Mouse (Mus musculus) Patski (cell line): Measurements from ENCODE around the gene Mrpl18. TPM values are rescaled to one million over a fixed set of nuclear protein-coding genes. Genes with fewer than 3 reads are reported as not detected.
A peak's percentile ranks its signal among the peaks of the same experiment; 100 is the strongest.
"Not testable (repeated sequence)": the region's sequence is repeated elsewhere in the genome, so short reads cannot be mapped to it uniquely, and the experiment has no call there.

ENCODE experiments used
- ATAC-seq: fragments of 100-300 bp; one replicate; pipeline ENCODE4 v1.8.0; 2021
- CTCF ChIA-PET: fragments of 350-600 bp; sonication (Branson Sonifier 250); formaldehyde crosslinking; loops from one replicate; lab custom pipeline; 2022; ENCODE audit warnings: inconsistent platforms; lab: Charles Lee
- POLR2A ChIA-PET: fragments of 350-600 bp; sonication (Branson Sonifier 250); formaldehyde crosslinking; loops from one replicate; lab custom pipeline; 2022; ENCODE audit warnings: antibody characterized with exemption, inconsistent platforms; lab: Charles Lee
- DNase-seq: peaks from one replicate; pipeline ENCODE4 v3.0.0-alpha.2; 2011; ENCODE audit warnings: low read depth, low spot score
- H3K27me3 ChIP-seq: fragments of 371-371 bp; one replicate; pipeline ENCODE4 v1.5.1; 2021
- CTCF ChIP-seq: fragments of 100-300 bp; IDR thresholded peaks from one replicate; pipeline ENCODE4 v1.5.1; 2021
- in situ Hi-C: fragments of 300-500 bp; cut with MboI; formaldehyde crosslinking; loops from 3 replicates; pipeline ENCODE4 v1.11.1; 2018; ENCODE audit warnings: low pct_unique_long_range_greater_than_20kb, mixed read lengths
- polyA plus RNA-seq: library from polyadenylated mRNA; unstranded; gene quantifications from one replicate; pipeline ENCODE4 v1.2.3, GENCODE M21; 2021

The Mrpl18 gene
- polyA plus RNA-seq, 1 experiment from 2014 or later = 86.8 TPM

DNA sequence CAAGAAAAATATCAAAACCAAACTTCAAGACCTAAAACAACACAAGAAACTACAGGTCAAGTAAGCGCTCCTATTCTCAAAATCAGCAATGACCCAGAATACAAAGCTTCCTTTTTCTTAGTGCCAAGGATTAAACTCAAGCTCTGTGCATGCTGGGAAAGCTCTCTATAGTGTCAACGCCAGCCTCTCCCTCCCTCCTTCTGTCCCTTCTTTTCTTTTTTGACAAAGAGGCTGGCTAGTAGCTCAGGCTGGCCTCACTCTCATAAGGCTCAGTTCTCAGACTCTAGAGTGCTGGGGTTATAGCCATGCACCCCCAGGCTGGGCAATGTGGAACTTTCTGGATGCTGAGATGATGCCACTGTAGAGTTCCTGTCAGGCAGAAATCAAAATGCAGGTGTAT, 21.9 kb upstream of the Mrpl18 start:
- H3K27me3 ChIP-seq = no peaks in the 10 kb centered on the region
- ATAC-seq (no peak), DNase-seq (no peak)
- ChIA-PET POLR2A (interaction anchor here (1.0 kb wide), 1 partner anchor 12 kb away, joined by 3 read pairs; no protein-coding TSS in a partner anchor), CTCF (interaction anchor here (1.0 to 1.3 kb wide), 2 partner anchors 13 to 18 kb away, joined by 3 to 5 read pairs; no protein-coding TSS in a partner anchor)
- TF ChIP-seq CTCF = no peak
- in situ Hi-C loops = no loop called here

DNA sequence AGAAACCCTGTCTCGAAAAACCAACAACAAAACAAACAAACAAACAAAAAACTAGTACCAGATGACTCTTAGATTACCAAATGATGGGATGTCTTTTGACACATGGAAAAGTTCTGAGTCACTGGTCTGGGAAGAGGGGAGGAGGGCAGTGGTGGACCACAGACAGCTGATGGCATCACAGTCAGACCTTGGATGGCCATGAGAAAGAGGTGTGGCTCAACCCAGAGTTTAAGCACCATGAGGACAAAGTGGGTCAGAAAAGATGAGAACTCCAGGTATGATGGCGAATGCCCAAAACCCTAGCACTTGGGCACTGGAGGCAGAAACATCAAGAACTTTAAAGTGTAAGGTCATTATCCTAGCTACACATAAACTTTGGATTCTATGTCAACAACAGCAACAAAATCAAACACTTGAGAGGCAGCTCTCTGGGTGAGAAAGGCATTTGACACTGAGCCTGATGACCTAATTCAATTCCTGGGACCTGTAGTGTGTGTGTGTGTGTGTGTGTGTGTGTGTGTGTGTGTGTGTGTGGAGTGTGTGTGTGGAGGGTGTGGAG, 21.3 kb upstream of the Mrpl18 start:
- ChIA-PET POLR2A (interaction anchor here (1.0 kb wide), 1 partner anchor 12 kb away, joined by 3 read pairs; no protein-coding TSS in a partner anchor), CTCF (interaction anchor here (1.3 kb wide), 1 partner anchor 18 kb away, joined by 5 read pairs; no protein-coding TSS in a partner anchor)
- ATAC-seq (no peak), DNase-seq (no peak)
- in situ Hi-C loops = no loop called here
- H3K27me3 ChIP-seq = no peaks in the 10 kb centered on the region
- no peak for TF ChIP-seq CTCF

DNA sequence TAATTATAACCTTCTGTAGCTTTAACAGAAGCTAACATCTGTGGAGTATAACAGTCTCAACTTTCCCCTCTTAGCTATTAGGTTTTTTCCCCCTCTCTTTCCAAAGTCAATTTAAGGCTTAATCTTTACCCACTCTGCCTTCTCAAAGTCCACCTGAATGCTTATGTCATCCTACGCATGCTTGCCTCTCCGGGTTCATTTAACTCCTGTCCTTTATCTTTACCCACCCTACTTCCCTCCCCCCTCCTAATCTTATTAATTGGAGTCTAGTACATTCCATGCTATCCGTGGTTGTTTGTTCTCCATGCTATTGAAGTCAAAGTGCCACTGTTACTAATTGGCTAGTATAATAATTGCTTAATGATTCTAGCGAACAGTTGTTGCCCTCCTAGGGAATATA, 19.6 kb upstream of the Mrpl18 start:
- DNase-seq (no peak), ATAC-seq (no peak)
- H3K27me3 ChIP-seq = no peaks in the 10 kb centered on the region
- no peak for TF ChIP-seq CTCF
- ChIA-PET CTCF (interaction anchor here (1.3 to 1.9 kb wide), 2 partner anchors 9 to 55 kb away, joined by 4 to 7 read pairs; no protein-coding TSS in a partner anchor), POLR2A (interaction anchor here (1.2 kb wide), 1 partner anchor 10 kb away, joined by 4 read pairs; no protein-coding TSS in a partner anchor)
- in situ Hi-C loops = no loop called here

DNA sequence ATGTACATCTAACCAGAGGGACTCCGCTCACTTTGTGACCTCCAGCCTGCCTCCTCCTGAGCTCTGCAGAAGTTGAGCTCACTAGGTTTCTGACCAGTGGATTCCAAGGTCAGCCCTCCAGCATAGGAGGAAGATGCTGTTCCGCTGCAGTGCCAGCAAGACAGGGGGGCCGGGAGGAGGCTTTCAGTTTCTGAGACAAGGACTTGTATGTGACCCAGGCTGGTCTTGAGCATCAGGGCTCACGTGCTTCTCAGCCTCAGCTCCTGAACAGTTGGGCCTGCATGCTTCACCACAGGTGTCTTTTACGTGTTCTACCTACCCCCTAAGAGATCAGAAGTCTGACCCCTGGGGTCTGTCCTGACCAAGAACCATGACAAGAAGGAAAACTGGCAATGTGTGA, 15.4 kb upstream of the Mrpl18 start:
- ChIA-PET POLR2A (interaction anchor here (0.6 kb wide), 1 partner anchor 36 kb away, joined by 3 read pairs; no protein-coding TSS in a partner anchor), CTCF (interaction anchor here (0.6 to 1.3 kb wide), 2 partner anchors 8 to 15 kb away, joined by 3 read pairs; partner anchors contain the start of gene Mrpl18)
- ATAC-seq, DNase-seq, in situ Hi-C loops, H3K27me3 ChIP-seq: not testable (repeated sequence)

DNA sequence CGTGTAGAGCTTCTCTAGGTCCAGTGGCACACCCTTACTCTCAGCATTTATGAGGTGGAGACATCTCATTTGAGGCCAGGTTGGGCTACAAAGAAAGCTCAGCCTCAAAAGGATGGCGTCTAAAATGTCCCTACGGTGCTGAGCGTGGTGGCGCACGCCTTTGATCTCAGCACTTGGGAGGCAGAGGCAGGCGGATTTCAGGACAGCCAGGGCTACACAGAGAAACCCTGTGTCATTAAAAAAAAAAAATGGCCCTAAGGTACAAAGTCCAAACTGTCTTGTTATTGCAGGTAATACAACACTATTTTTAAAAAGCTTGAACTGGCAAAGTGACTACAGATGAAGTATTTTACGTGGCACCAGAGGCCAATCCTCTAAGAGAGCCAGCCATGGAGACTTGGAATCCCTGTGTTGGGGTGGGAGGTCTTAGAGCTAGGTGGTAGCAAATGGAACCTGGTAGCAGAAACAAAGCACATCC, 9.6 kb upstream of the Mrpl18 start:
- TF ChIP-seq CTCF = no peak
- no peaks in the 10 kb centered on the region for H3K27me3 ChIP-seq
- ATAC-seq = no peak
- POLR2A ChIA-PET = interaction anchor here (0.7 to 1.4 kb wide), 3 partner anchors 11 to 15 kb away, joined by 3 to 4 read pairs (median 4); no protein-coding TSS in a partner anchor
- no peak for DNase-seq
- CTCF ChIA-PET = interaction anchor here (1.0 to 1.8 kb wide), 3 partner anchors 10 to 45 kb away, joined by 3 to 7 read pairs (median 7); partner anchors contain the start of genes Mrpl18 and Tcp1
- in situ Hi-C loops = no loop called here

DNA sequence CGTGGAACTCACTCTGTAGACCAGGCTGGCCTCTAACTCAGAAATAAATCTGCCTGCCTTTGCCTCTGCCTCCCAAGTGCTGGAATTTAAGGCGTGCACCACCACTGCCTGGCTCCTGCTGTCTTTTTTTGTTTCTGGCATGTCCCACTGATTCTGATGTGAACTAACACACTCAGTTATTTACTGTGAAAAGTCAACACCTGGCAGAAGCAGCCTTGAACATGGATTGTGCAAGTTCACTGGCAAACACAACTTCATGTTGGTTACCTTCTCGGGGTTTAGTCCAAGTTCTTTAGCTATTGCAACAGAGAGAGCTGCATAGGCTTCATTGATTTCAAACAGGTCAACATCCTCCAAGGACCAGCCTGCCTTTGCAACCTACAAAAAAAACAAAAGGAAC, 8.9 kb upstream of the Mrpl18 start:
- no peak for DNase-seq
- in situ Hi-C loops = no loop called here
- POLR2A ChIA-PET = interaction anchor here (0.6 to 1.4 kb wide), 2 partner anchors 13 to 231 kb away, joined by 3 read pairs; no protein-coding TSS in a partner anchor

DNA sequence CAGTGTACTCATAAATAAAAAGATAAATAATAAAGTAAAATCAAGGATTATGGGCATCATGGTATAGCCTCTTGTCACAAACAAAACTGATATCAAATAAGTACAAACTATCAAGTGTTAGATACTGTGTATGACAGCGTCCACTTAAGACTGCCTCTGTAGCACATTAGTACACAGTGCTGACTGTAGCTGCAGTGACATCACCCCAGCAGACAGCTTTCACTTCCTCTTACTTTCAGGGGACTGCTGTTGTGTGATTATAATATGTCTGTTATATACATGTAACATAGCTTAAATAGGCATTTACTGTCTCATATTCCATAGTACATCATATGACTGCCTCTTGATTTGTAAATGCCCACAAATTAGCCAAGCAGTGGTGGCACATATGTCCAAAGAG, 4.9 kb upstream of the Mrpl18 start:
- DNase-seq = no peak
- POLR2A ChIA-PET = no interaction called here

More for the DNA sequence above, 8.9 kb upstream of the Mrpl18 start:
- CTCF ChIA-PET = interaction anchor here (1.0 to 1.8 kb wide), 2 partner anchors 9 to 45 kb away, joined by 3 to 7 read pairs; partner anchors contain the start of genes Mrpl18 and Tcp1
- no peaks in the 10 kb centered on the region for H3K27me3 ChIP-seq
- ATAC-seq = no peak
- no peak for TF ChIP-seq CTCF

DNA sequence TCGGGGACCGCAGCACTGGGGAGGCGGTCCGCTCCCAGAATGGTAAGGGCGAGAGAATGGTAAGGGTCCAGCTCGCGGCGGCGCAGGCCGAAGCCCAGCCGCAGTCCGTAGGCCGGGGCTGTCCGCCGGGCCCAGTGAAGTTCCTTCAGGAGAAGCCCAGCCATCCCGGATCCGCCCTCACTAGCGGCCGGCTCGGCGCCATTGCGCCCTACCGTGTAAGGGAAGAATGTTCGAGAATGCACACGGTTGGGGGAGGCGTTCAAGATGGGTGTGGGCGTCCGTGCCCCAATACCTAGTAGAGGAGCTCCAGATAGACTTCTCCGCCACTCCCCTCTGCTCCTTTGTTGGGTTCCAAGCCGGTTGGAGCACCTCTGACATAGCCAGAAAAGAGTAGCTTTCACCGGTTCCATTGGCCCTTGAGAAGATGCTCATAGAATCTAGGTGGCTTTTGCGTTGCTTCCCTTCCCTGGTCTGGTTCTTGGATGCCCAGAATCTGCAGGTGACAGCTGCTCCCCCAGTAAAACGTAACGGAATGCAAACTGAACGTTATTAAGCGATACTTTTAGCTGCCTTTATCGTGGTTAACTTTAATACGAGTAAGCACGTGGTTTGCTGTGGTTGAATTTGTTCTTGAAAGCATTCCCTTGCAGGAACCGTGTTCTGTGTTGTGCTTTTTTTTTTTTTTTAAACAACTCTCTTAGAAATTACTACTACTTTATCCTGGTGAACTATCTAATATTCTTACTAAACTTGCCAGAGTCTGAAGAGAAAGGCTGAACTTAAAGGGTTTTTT, 639 bp upstream of the Mrpl18 start:
- no peaks in the 10 kb centered on the region for H3K27me3 ChIP-seq
- ATAC-seq (peak; percentile 18), DNase-seq (no peak)
- in situ Hi-C loops = no loop called here
- CTCF ChIA-PET = interaction anchor here (1.0 to 2.1 kb wide), 5 partner anchors 9 to 80 kb away, joined by 3 to 8 read pairs (median 3); no protein-coding TSS in a partner anchor
- POLR2A ChIA-PET = interaction anchor here (0.6 kb wide), 1 partner anchor 13 kb away, joined by 5 read pairs; no protein-coding TSS in a partner anchor
- no peak for TF ChIP-seq CTCF

More for the DNA sequence above, 4.9 kb upstream of the Mrpl18 start:
- ATAC-seq = no peak
- no peaks in the 10 kb centered on the region for H3K27me3 ChIP-seq
- no peak for TF ChIP-seq CTCF
- in situ Hi-C loops = no loop called here
- CTCF ChIA-PET = interaction anchor here (0.7 to 2.6 kb wide), 2 partner anchors 8 to 16 kb away, joined by 3 to 5 read pairs; no protein-coding TSS in a partner anchor

DNA sequence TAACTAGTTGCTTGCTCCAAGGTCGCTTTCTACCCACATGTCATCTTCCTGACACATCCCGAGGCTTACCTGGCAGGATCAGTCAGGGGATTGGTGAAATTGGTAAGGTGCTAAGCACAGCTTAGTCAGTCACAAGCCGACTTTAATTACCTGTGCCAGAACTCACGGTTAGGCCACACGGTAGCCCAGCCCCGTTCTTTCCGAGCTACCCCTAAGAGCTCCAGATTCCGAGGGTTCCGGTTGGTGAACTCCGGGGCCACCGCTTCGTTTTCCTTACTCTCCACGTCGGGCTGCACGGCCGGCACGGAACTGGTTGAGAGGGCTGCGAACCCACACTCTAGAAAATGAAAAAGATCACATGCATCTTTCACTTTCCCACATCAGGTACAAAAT, 661 bp downstream of the Mrpl18 start, which contains the start of gene Tcp1:
Gene Tcp1 (plus strand): TSS at position 214 of the 393 bp plus-strand sequence.
- no peak for DNase-seq
- TF ChIP-seq CTCF = no peak
- H3K27me3 ChIP-seq = no peaks in the 10 kb centered on the region
- ChIA-PET CTCF (interaction anchor here (1.2 to 2.1 kb wide), 2 partner anchors 10 to 60 kb away, joined by 3 to 7 read pairs; no protein-coding TSS in a partner anchor), POLR2A (no interaction called here)
- in situ Hi-C loops = no loop called here
- peak; percentile 1 for ATAC-seq

DNA sequence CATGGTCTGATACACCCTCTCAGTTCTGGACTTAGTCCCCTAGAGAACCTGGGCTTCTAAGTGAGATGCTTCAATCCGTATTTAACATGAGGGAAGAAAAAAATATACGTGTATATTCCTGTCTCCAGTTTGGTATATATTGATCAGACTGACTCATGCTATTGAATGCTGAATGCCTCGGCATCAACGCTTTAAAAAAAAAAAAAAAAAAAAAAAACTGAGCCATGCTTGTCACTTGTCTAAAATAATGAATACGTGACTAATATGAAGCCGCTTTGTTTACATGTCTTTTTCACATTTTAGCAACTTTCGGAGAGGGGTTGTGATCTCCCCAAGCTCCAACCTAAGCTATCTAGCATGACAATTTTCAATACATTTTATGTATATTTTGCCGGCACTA, 5.8 kb downstream of the Mrpl18 start:
- no peak for DNase-seq
- ChIA-PET CTCF (interaction anchor here (0.7 to 1.4 kb wide), 2 partner anchors 9 to 86 kb away, joined by 3 read pairs; no protein-coding TSS in a partner anchor), POLR2A (interaction anchor here (0.8 kb wide), 1 partner anchor 86 kb away, joined by 6 read pairs; no protein-coding TSS in a partner anchor)
- no peak for ATAC-seq
- TF ChIP-seq CTCF = no peak
- in situ Hi-C loops = no loop called here
- no peaks in the 10 kb centered on the region for H3K27me3 ChIP-seq
